Mouse (Mus musculus): ENCODE data around the gene Numbl.

DNA sequence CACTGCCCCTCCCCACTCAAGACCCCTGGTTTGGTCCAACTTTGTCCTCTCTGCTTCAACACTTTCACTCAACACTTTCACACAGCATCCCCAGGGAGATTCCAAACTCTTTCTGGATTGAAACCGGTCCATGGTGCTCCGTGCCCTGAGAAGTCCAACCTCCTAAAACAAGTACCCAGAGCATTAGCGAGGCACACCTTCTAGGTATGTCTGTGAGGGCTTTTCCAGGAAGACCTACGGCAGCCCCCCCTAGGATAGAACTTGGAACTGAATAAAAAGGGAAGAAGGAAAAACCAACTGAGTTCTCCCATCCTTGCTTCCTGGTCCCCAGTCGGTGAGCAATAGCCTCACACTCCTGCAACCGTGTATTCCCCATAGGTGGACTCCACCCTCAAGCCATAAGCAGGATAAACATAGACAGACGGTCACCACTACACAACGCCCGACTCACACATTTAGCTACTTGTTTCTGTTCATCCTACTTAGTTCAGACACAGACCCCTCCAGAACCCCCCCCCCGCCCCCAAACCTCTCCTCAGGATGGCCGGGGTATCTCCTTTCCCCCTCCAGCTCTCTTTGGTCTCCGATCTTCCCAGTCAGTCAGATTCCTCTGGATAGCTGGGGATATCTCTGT is 53.5 kb downstream of the Numbl start:
- TF ChIP-seq POLR2A (IDR thresholded peaks at IDR 0.05; ENCODE audit: insufficient read length, low read depth) (no peak), SRF (IDR thresholded peaks at IDR 0.05; ENCODE audit: control insufficient read depth, insufficient read length, low read depth) (no peak), USF1 (IDR thresholded peaks at IDR 0.05; ENCODE audit: low read depth) (no peak), TCF12 (IDR thresholded peaks at IDR 0.05; ENCODE audit: insufficient read depth, poor library complexity, severe bottlenecking) (no peak), E2F4 (IDR thresholded peaks at IDR 0.05; ENCODE audit: insufficient read depth) (no peak), MYOG (IDR thresholded peaks at IDR 0.05; ENCODE audit: control insufficient read depth in 1 of 3, insufficient read depth in 1 of 3, insufficient read length in 2 of 3, low read depth in 2 of 3) (no peak), CEBPB (IDR thresholded peaks at IDR 0.05; ENCODE audit: insufficient read depth, poor library complexity, severe bottlenecking) (no peak), MYOD1 (IDR thresholded peaks at IDR 0.05; ENCODE audit: control insufficient read depth in 1 of 3, insufficient read length in 2 of 3, low read depth in 2 of 3) (no peak), POLR2AphosphoS2 (IDR thresholded peaks at IDR 0.05; ENCODE audit: insufficient read length, low read depth) (no peak), REST (IDR thresholded peaks at IDR 0.05; ENCODE audit: insufficient read depth, insufficient read length) (no peak), MAX (IDR thresholded peaks at IDR 0.05; ENCODE audit: low read depth) (no peak)
